Mouse (Mus musculus) MEL (cell line): ENCODE data around the gene Gm20388. TPM values are rescaled to one million over a fixed set of nuclear protein-coding genes. Genes with fewer than 3 reads are reported as not detected.
A peak's percentile ranks its signal among the peaks of the same experiment; 100 is the strongest.

ENCODE experiments used
- DNase-seq: peaks from one replicate; pipeline ENCODE4 v3.0.0; 2011; ENCODE audit warnings: low read depth, low spot score
- H3K27ac ChIP-seq: 2 replicates; pipeline ENCODE4 v1.5.1; 2012; ENCODE audit warnings: low read depth, mild to moderate bottlenecking, control low read depth, low read length, moderate library complexity; ENCODE audit not compliant: control insufficient read depth
- H3K27me3 ChIP-seq, 2 experiments: fragments of 150-350 bp in 1 of 2; sonication (generic) in 1 of 2; 2 replicates each; pipeline ENCODE4 v1.6.1; 2012; ENCODE audit warnings: low read length in 2 of 2, mild to moderate bottlenecking in 2 of 2, improper control_type of control experiment in 1 of 2, moderate library complexity in 1 of 2; ENCODE audit not compliant: insufficient read depth in 2 of 2, control insufficient read depth in 1 of 2
- H3K36me3 ChIP-seq, 2 experiments: 2 replicates each; pipeline ENCODE4 v1.6.1; 2012 to 2014; ENCODE audit warnings: low read length in 2 of 2, improper control_type of control experiment in 1 of 2, inconsistent platforms in 1 of 2, mild to moderate bottlenecking in 1 of 2; ENCODE audit not compliant: insufficient read depth in 2 of 2, control insufficient read depth in 1 of 2
- H3K4me1 ChIP-seq, 2 experiments: fragments of 150-350 bp in 1 of 2; sonication (generic) in 1 of 2; 2 replicates each; pipeline ENCODE4 v1.6.1; 2012; ENCODE audit warnings: low read length in 2 of 2, improper control_type of control experiment in 1 of 2, mild to moderate bottlenecking in 1 of 2; ENCODE audit not compliant: insufficient read depth in 2 of 2, control insufficient read depth in 1 of 2
- H3K4me3 ChIP-seq, 2 experiments: fragments of 150-350 bp in 1 of 2; sonication (generic) in 1 of 2; 2 replicates each; pipeline ENCODE4 v1.5.1; 2012; ENCODE audit warnings: low read depth in 2 of 2, low read length in 2 of 2, mild to moderate bottlenecking in 2 of 2, moderate library complexity in 2 of 2, control low read depth in 1 of 2, improper control_type of control experiment in 1 of 2; ENCODE audit not compliant: control insufficient read depth in 1 of 2, insufficient read depth in 1 of 2
- H3K79me2 ChIP-seq: 2 replicates; pipeline ENCODE4 v1.6.1; 2012; ENCODE audit warnings: mild to moderate bottlenecking, low read length, moderate library complexity; ENCODE audit not compliant: control insufficient read depth, poor library complexity, insufficient read depth
- H3K9ac ChIP-seq: 2 replicates; pipeline ENCODE4 v1.6.1; 2012; ENCODE audit warnings: low read depth, mild to moderate bottlenecking, control low read depth, low read length, moderate library complexity; ENCODE audit not compliant: control insufficient read depth, poor library complexity, severe bottlenecking
- H3K9me3 ChIP-seq: fragments of 150-350 bp; sonication (generic); replicated peaks from 2 replicates; pipeline ENCODE4 v1.6.1; 2012; ENCODE audit warnings: mild to moderate bottlenecking, low read length, improper control_type of control experiment, moderate library complexity; ENCODE audit not compliant: insufficient read depth
- CHD2 ChIP-seq: IDR thresholded peaks from 2 replicates; pipeline ENCODE4 v1.6.1; 2011; ENCODE audit warnings: low read length, improper control_type of control experiment
- CTCF ChIP-seq, 3 experiments: IDR thresholded peaks in 2 of 3; conservative IDR thresholded peaks in 1 of 3; 2 replicates each; pipeline ENCODE4 v1.5.1; 2011 to 2012; ENCODE audit warnings: low read length in 3 of 3, low read depth in 2 of 3, mild to moderate bottlenecking in 2 of 3, improper control_type of control experiment in 1 of 3, inconsistent platforms in 1 of 3, mixed read lengths in 1 of 3, moderate library complexity in 1 of 3; ENCODE audit not compliant: control insufficient read depth in 1 of 3, insufficient read depth in 1 of 3, poor library complexity in 1 of 3, severe bottlenecking in 1 of 3
- ELF1 ChIP-seq: IDR thresholded peaks from 2 replicates; pipeline ENCODE4 v1.6.1; 2014; ENCODE audit warnings: low read depth, mild to moderate bottlenecking, inconsistent platforms, low read length, improper control_type of control experiment, moderate library complexity
- EP300 ChIP-seq, 2 experiments: IDR thresholded peaks; 2 replicates each; pipeline ENCODE4 v1.6.1; 2011; ENCODE audit warnings: improper control_type of control experiment in 2 of 2, low read length in 2 of 2, low read depth in 1 of 2, mild to moderate bottlenecking in 1 of 2
- GABPA ChIP-seq: IDR thresholded peaks from 2 replicates; pipeline ENCODE4 v1.6.1; 2012; ENCODE audit warnings: low read depth, mild to moderate bottlenecking, inconsistent platforms, low read length, improper control_type of control experiment, moderate library complexity
- HCFC1 ChIP-seq: IDR thresholded peaks from 2 replicates; pipeline ENCODE4 v1.6.1; 2012; ENCODE audit warnings: low read depth, mild to moderate bottlenecking, inconsistent platforms, low read length, improper control_type of control experiment, moderate library complexity
- JUND ChIP-seq: IDR thresholded peaks from 2 replicates; pipeline ENCODE4 v1.6.1; 2011; ENCODE audit warnings: low read depth, mild to moderate bottlenecking, improper control_type of control experiment, low read length
- KAT2A ChIP-seq: conservative IDR thresholded peaks from 2 replicates; pipeline ENCODE4 v1.6.1; 2012; ENCODE audit warnings: low read depth, low read length, improper control_type of control experiment, inconsistent platforms
- MAX ChIP-seq: IDR thresholded peaks from 2 replicates; pipeline ENCODE4 v1.6.1; 2011; ENCODE audit warnings: low read length, improper control_type of control experiment
- MAZ ChIP-seq: IDR thresholded peaks from 2 replicates; pipeline ENCODE4 v1.6.1; 2012; ENCODE audit warnings: low read depth, mild to moderate bottlenecking, inconsistent platforms, low read length, improper control_type of control experiment
- MEF2A ChIP-seq: IDR thresholded peaks from 2 replicates; pipeline ENCODE4 v1.6.1; 2014; ENCODE audit warnings: low read depth, mild to moderate bottlenecking, inconsistent platforms, low read length, improper control_type of control experiment; ENCODE audit not compliant: poor library complexity, insufficient replicate concordance, severe bottlenecking; ENCODE audit errors: extremely low read depth
- NRF1 ChIP-seq: IDR thresholded peaks from 2 replicates; pipeline ENCODE4 v1.6.1; 2014; ENCODE audit warnings: low read depth, mild to moderate bottlenecking, inconsistent platforms, low read length, improper control_type of control experiment, moderate library complexity; ENCODE audit not compliant: poor library complexity, insufficient read depth, severe bottlenecking
- POLR2AphosphoS5 ChIP-seq: IDR thresholded peaks from 2 replicates; pipeline ENCODE4 v1.6.1; 2012; ENCODE audit warnings: low read depth, borderline replicate concordance, mild to moderate bottlenecking, inconsistent platforms, low read length, moderate library complexity, mixed read lengths
- SMC3 ChIP-seq: IDR thresholded peaks from 2 replicates; pipeline ENCODE4 v1.6.1; 2011; ENCODE audit warnings: low read depth, low read length, improper control_type of control experiment
- TAL1 ChIP-seq: IDR thresholded peaks from 2 replicates; pipeline ENCODE4 v1.6.1; 2012; ENCODE audit warnings: mild to moderate bottlenecking, inconsistent platforms, low read length, moderate library complexity, mixed read lengths
- UBTF ChIP-seq: IDR thresholded peaks from 2 replicates; pipeline ENCODE4 v1.6.1; 2012; ENCODE audit warnings: low read depth, mild to moderate bottlenecking, inconsistent platforms, low read length, improper control_type of control experiment, moderate library complexity, borderline replicate concordance; ENCODE audit not compliant: insufficient read depth
- USF1 ChIP-seq: IDR thresholded peaks from 2 replicates; pipeline ENCODE4 v1.6.1; 2014; ENCODE audit warnings: low read depth, mild to moderate bottlenecking, inconsistent platforms, low read length, improper control_type of control experiment, moderate library complexity
- USF2 ChIP-seq, 2 experiments: IDR thresholded peaks; 2 replicates each; pipeline ENCODE4 v1.6.1; 2011 to 2012; ENCODE audit warnings: improper control_type of control experiment in 2 of 2, low read length in 2 of 2, borderline replicate concordance in 1 of 2, inconsistent platforms in 1 of 2, low read depth in 1 of 2, mild to moderate bottlenecking in 1 of 2; ENCODE audit not compliant: insufficient read depth in 1 of 2
- ZKSCAN1 ChIP-seq: IDR thresholded peaks from 2 replicates; pipeline ENCODE4 v1.6.1; 2012; ENCODE audit warnings: low read depth, mild to moderate bottlenecking, inconsistent platforms, low read length, improper control_type of control experiment, moderate library complexity
- ZNF384 ChIP-seq: IDR thresholded peaks from 2 replicates; pipeline ENCODE4 v1.6.1; 2012; ENCODE audit warnings: low read depth, mild to moderate bottlenecking, inconsistent platforms, low read length, improper control_type of control experiment
- polyA plus RNA-seq, 2 experiments: library from polyadenylated mRNA; stranded (reverse) in 1 of 2; unstranded in 1 of 2; fragments of >175 nt in 1 of 2; fragments of >200 nt in 1 of 2; gene quantifications; 2 replicates each; pipeline versions ENCODE4 v1.2.1 to v1.2.4; 2012; ENCODE audit warnings: low replicate concordance in 2 of 2, low read depth in 1 of 2; ENCODE audit not compliant: insufficient read length in 2 of 2, insufficient read depth in 1 of 2, missing spikeins in 1 of 2
- total RNA-seq: library from RNA; depleted of rRNA; stranded (reverse); fragments of 300-350 nt; gene quantifications from 2 replicates; pipeline ENCODE4 v1.2.3, GENCODE M21; 2012

Gm20388 gene
- total and polyA plus RNA-seq, 3 experiments, result 11.1 to 17.8 TPM; not detected in 1

GRCm38 (mm10) chr8:122319045-122319707 is 2408.5 kb downstream of the Gm20388 start (continued):
- peak; percentile 82 to 98 for TF ChIP-seq EP300 (IDR thresholded peaks at IDR 0.05; ENCODE audit: low read depth in 1 of 2, low read length in 2 of 2)
- TF ChIP-seq ELF1, result 0 out of 2 replicates have a peak, but pooled peaks have one; percentile 1
- no peak for TF ChIP-seq ZKSCAN1
- 0 out of 2 replicates have a peak, but pooled peaks have one; percentile 38 for TF ChIP-seq MEF2A
- TF ChIP-seq JUND, result no peak; the same call in 1 of the 2 replicates
- TF ChIP-seq SMC3, result no peak
- TF ChIP-seq TAL1, result peak; percentile 63
- no peak for TF ChIP-seq ZNF384
- no peak for TF ChIP-seq HCFC1
- peak; percentile 95 for TF ChIP-seq MAZ
- TF ChIP-seq CTCF (IDR thresholded peaks at IDR 0.05 in 2 of 3, conservative IDR thresholded peaks at IDR 0.05 in 1 of 3; ENCODE audit: control insufficient read depth in 1 of 3, insufficient read depth in 1 of 3, low read depth in 2 of 3, low read length in 3 of 3, poor library complexity in 1 of 3, severe bottlenecking in 1 of 3), result no peak
- TF ChIP-seq USF2 (IDR thresholded peaks at IDR 0.05; ENCODE audit: borderline replicate concordance in 1 of 2, insufficient read depth in 1 of 2, low read depth in 1 of 2, low read length in 2 of 2), result no peak
- no peak for TF ChIP-seq GABPA
- TF ChIP-seq POLR2AphosphoS5, result no peak
- TF ChIP-seq NRF1, result no peak
- TF ChIP-seq MAX, result no peak
- TF ChIP-seq CHD2, result no peak
- no peak for TF ChIP-seq KAT2A
- TF ChIP-seq, all 39 proteins: peak for 16

DNA sequence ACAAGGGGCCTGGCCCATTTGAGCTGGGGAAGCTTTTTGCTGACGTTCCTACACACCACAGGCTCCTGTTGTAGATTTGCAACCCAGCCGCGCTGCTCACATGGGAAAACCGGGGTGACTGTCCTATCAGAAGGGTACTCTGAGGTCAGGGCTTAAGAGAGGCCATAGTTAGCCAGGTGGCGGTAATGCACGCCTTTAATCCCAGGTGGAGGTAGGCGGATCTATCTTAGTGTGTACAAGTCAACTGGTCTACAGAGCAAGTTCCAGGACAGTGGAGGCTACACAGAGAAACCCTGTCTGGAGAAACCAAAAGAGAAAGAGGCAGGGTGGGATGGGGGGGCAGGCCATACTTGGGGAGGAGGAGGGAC is 2409.1 kb downstream of the Gm20388 start:
- Histone ChIP-seq H3K4me1 (peaks cover 39 to 88% of the 10 kb centered on the region in 2 experiments), H3K79me2 (peaks cover 16% of the 10 kb centered on the region), H3K9me3 (no peaks in the 10 kb centered on the region), H3K9ac (peak overlapping the region; percentile 62), H3K27me3 (no peaks in the 10 kb centered on the region), H3K27ac (peak overlapping the region; percentile 98), H3K36me3 (peaks cover 10 to 84% of the 10 kb centered on the region in 2 experiments), H3K4me3 (no peak overlapping the region)
- no peak for DNase-seq
- TF ChIP-seq UBTF (0 out of 2 replicates have a peak, but pooled peaks have one; percentile 10), USF1 (no peak)
